In the genomic region with DNA sequence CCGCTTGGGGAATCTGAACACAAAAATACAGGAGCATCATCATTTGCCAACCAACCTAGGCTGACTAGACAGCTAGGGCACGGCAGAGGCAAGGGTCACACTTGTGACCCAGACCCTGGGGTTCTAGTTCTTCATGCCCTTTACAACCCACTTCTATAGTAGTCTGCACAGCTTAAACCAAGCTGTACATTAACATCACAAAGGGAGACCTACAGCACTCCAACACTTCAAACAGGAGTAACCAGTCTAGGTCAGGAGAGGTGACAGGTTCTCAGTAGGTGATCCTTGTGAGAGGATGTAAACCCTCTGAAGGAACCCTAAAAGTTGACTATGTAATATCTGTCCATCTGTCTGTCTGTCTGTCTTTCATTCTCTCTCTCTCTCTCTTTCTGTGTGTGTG, we compare ENCODE assay signal across 16 mouse cellular contexts.
"Had no signal": no experiment of that assay in that cellular context is flagged by ENCODE, and none has a peak within 500 bp of the region (broad histone marks: within the 10 kb centered on the region; RNA-seq: fewer than 3 reads in every experiment).

No protein-coding gene starts in this region.

- H3K9me3 ChIP-seq: midbrain, embryonic 13.5 days; midbrain, embryonic 15.5 days; neural tube, embryonic 12.5 days had no signal

- DNase-seq: lung, embryonic 14.5 days; lung, postnatal 14 days; lung, postnatal 36 days; retina, postnatal 1 day; right cerebral cortex, adult 18-20 months; right cerebral cortex, postnatal 25 days; right cerebral cortex, postnatal 4 days; spleen, adult 18-20 months; thymus, adult 2 months; thymus, postnatal 25 days; thymus, postnatal 4 days had no signal

- H3K27ac ChIP-seq: macrophage; midbrain, embryonic 13.5 days; midbrain, embryonic 15.5 days; neural tube, embryonic 12.5 days had no signal

- H3K36me3 ChIP-seq: midbrain, embryonic 13.5 days; midbrain, embryonic 15.5 days; neural tube, embryonic 12.5 days had no signal

- H3K27me3 ChIP-seq: megakaryocyte, embryonic 14.5 days; midbrain, embryonic 13.5 days; midbrain, embryonic 15.5 days; neural tube, embryonic 12.5 days had no signal

- H3K4me3 ChIP-seq: megakaryocyte, embryonic 14.5 days; midbrain, embryonic 13.5 days; midbrain, embryonic 15.5 days; neural tube, embryonic 12.5 days had no signal

- H3K4me1 ChIP-seq: megakaryocyte, embryonic 14.5 days; midbrain, embryonic 13.5 days; midbrain, embryonic 15.5 days; neural tube, embryonic 12.5 days had no signal
